Mouse (Mus musculus) liver, embryonic 18 days (tissue): ENCODE measurements around the gene Ssh3. TPM values are rescaled to one million over a fixed set of nuclear protein-coding genes. Genes with fewer than 3 reads are reported as not detected.

Experiments used
- polyA plus RNA-seq: library from polyadenylated mRNA; depleted of rRNA; stranded (reverse); fragments of >200 nt; gene quantifications from 2 replicates; pipeline ENCODE4 v1.2.3, GENCODE M21; 2012; rRNA removed

Ssh3 gene
- polyA plus RNA-seq = 7.4 and 8.0 TPM in 2 replicates

GRCm38 (mm10) chr19:4268566-4269361 is at the start of gene Ssh3:
Ssh3 (minus strand) TSS chr19:4269180.

GRCm38 (mm10) chr19:4306190-4306577 is 37.2 kb upstream of the Ssh3 start, which contains the start of gene Grk2:
Grk2 (minus strand) TSS chr19:4306222.

GRCm38 (mm10) chr19:4282898-4283553 is 14.0 kb upstream of the Ssh3 start, which contains the start of gene Ankrd13d:
Ankrd13d (minus strand) TSS chr19:4283137.

GRCm38 (mm10) chr19:4231253-4232185 is 37.5 kb downstream of the Ssh3 start, which contains the start of gene Pold4:
Pold4 (plus strand) TSS chr19:4231899.

GRCm38 (mm10) chr19:4214071-4214770 is 54.8 kb downstream of the Ssh3 start, which contains the start of the genes Clcf1 and AC109138.7:
Clcf1 (plus strand) TSS chr19:4214238.
AC109138.7 (plus strand) TSS chr19:4214357.

Other genes with a start within 250 kb of the Ssh3 start
- gene Gstp1, start 231.2 kb downstream of the Ssh3 start, polyA plus RNA-seq = 320 and 356 TPM in 2 replicates
- gene Gstp2, start 223.2 kb downstream of the Ssh3 start, polyA plus RNA-seq = 5.6 and 7.9 TPM in 2 replicates
- gene Gstp3, start 209.6 kb downstream of the Ssh3 start, polyA plus RNA-seq = 225 and 276 TPM in 2 replicates
- gene Cabp2, start 187.6 kb downstream of the Ssh3 start, polyA plus RNA-seq = 0.32 and 0.84 TPM in 2 replicates
- 72.2 and 73.8 TPM in 2 replicates for gene Cdk2ap2, start 172.0 kb downstream of the Ssh3 start, polyA plus RNA-seq
- gene Pitpnm1, start 169.2 kb downstream of the Ssh3 start, polyA plus RNA-seq = 13.3 and 16.3 TPM in 2 replicates
- gene Aip, start 143.3 kb downstream of the Ssh3 start, polyA plus RNA-seq = 35.5 and 43.9 TPM in 2 replicates
- gene Gpr152, start 129.4 kb downstream of the Ssh3 start, polyA plus RNA-seq = not detected in 2 replicates
- gene Cabp4, start 125.1 kb downstream of the Ssh3 start, polyA plus RNA-seq = 0.22 and 0.31 TPM in 2 replicates
- 80.4 and 82.0 TPM in 2 replicates for gene Coro1b, start 120.6 kb downstream of the Ssh3 start, polyA plus RNA-seq
- 21.9 and 27.1 TPM in 2 replicates for gene Ptprcap, start 115.6 kb downstream of the Ssh3 start, polyA plus RNA-seq
- 14.6 and 16.1 TPM in 2 replicates for gene Rps6kb2, start 105.8 kb downstream of the Ssh3 start, polyA plus RNA-seq
- 2.3 and 2.4 TPM in 2 replicates for gene Carns1, start 93.7 kb downstream of the Ssh3 start, polyA plus RNA-seq
- 9.0 and 11.5 TPM in 2 replicates for gene Tbc1d10c, start 77.9 kb downstream of the Ssh3 start, polyA plus RNA-seq
- gene Ppp1ca, start 77.1 kb downstream of the Ssh3 start, polyA plus RNA-seq = 176 and 177 TPM in 2 replicates
- gene Rad9a, start 67.5 kb downstream of the Ssh3 start, polyA plus RNA-seq = 13.6 and 14.5 TPM in 2 replicates
- gene Clcf1, start 54.9 kb downstream of the Ssh3 start, polyA plus RNA-seq = 2.0 and 2.2 TPM in 2 replicates
- gene AC109138.7, start 54.8 kb downstream of the Ssh3 start, polyA plus RNA-seq = not detected in 2 replicates
- gene Pold4, start 37.3 kb downstream of the Ssh3 start, polyA plus RNA-seq = 34.3 and 34.5 TPM in 2 replicates
- gene Ankrd13d, start 14.0 kb upstream of the Ssh3 start, polyA plus RNA-seq = 2.0 and 2.2 TPM in 2 replicates
- 35.7 and 42.3 TPM in 2 replicates for gene Grk2, start 37.0 kb upstream of the Ssh3 start, polyA plus RNA-seq
- 17.7 and 20.3 TPM in 2 replicates for gene Kdm2a, start 129.1 kb upstream of the Ssh3 start, polyA plus RNA-seq
- gene Rhod, start 170.3 kb upstream of the Ssh3 start, polyA plus RNA-seq = 7.2 and 8.4 TPM in 2 replicates
- 0.09 and 0.16 TPM in 2 replicates for gene Syt12, start 208.3 kb upstream of the Ssh3 start, polyA plus RNA-seq
- gene 2010003K11Rik, start 229.4 kb upstream of the Ssh3 start, polyA plus RNA-seq = 0.29 and 0.55 TPM in 2 replicates
- 136 and 143 TPM in 2 replicates for gene Pcx, start 241.3 kb upstream of the Ssh3 start, polyA plus RNA-seq